Mouse (Mus musculus) midbrain, postnatal 0 days (tissue): ENCODE results near the gene Fbxo9. TPM values are rescaled to one million over a fixed set of nuclear protein-coding genes. Genes with fewer than 3 reads are reported as not detected.
A peak's percentile ranks its signal among the peaks of the same experiment; 100 is the strongest.

Experiments used
- ATAC-seq: fragments of 200-750 bp; cut with Nextera tagmentation; 2 replicates; pipeline ENCODE4 v1.8.0; 2017; ENCODE audit warnings: moderate number of reproducible peaks, mild to moderate bottlenecking, moderate TSS enrichment, moderate library complexity; ENCODE audit not compliant: low FRiP score
- DNase-seq: peaks from one replicate; pipeline ENCODE4 v3.0.0-alpha.2; 2015; ENCODE audit warnings: low spot score
- H3K27ac ChIP-seq: fragments of 300-500 bp; sonication (generic); 2 replicates; pipeline ENCODE4 v1.5.1; 2014; ENCODE audit warnings: low read depth, mild to moderate bottlenecking, low read length, mixed read lengths
- H3K27me3 ChIP-seq: fragments of 300-500 bp; sonication (generic); 2 replicates; pipeline ENCODE4 v1.6.1; 2014; ENCODE audit warnings: low read length, control low read depth, mixed read lengths; ENCODE audit not compliant: insufficient read depth
- H3K36me3 ChIP-seq: fragments of 300-500 bp; sonication (generic); 2 replicates; pipeline ENCODE4 v1.6.1; 2014; ENCODE audit warnings: low read length, control low read depth, mixed read lengths; ENCODE audit not compliant: insufficient read depth
- H3K4me1 ChIP-seq: fragments of 300-500 bp; sonication (generic); 2 replicates; pipeline ENCODE4 v1.6.1; 2014; ENCODE audit warnings: mild to moderate bottlenecking, control low read depth, antibody characterized with exemption, low read length, mixed read lengths; ENCODE audit not compliant: insufficient read depth
- H3K4me2 ChIP-seq: fragments of 300-500 bp; sonication (generic); 2 replicates; pipeline ENCODE4 v1.6.1; 2014; ENCODE audit warnings: low read depth, mild to moderate bottlenecking, low read length, mixed read lengths; ENCODE audit not compliant: poor library complexity, severe bottlenecking
- H3K4me3 ChIP-seq: fragments of 300-500 bp; sonication (generic); 2 replicates; pipeline ENCODE4 v1.5.1; 2014; ENCODE audit warnings: low read depth, mild to moderate bottlenecking, low read length, moderate library complexity
- H3K9ac ChIP-seq: fragments of 300-500 bp; sonication (generic); replicated peaks from 2 replicates; pipeline ENCODE4 v1.6.1; 2014; ENCODE audit warnings: mild to moderate bottlenecking, low read length, moderate library complexity, mixed read lengths; ENCODE audit not compliant: poor library complexity, severe bottlenecking
- H3K9me3 ChIP-seq: fragments of 300-500 bp; sonication (generic); 2 replicates; pipeline ENCODE4 v1.6.1; 2016; ENCODE audit warnings: low read length, control low read depth
- CTCF ChIP-seq: IDR thresholded peaks from 2 replicates; pipeline ENCODE4 v1.5.1; 2016; ENCODE audit warnings: antibody characterized with exemption, mild to moderate bottlenecking
- WGBS: fragments of 180-500 bp; shearing (Covaris S2); extraction: QIAGEN DNeasy Blood & Tissue Kit; methylation state at CpG from one replicate; pipeline ENCODE4 v1.1.7; 2014; 5-methylcytosine and 5-hydroxymethylcytosine counted together
- polyA plus RNA-seq: library from polyadenylated mRNA; unstranded; fragments of >200 nt; fragmentation: Nextera tagmentation; extraction: Ambion mirVana; gene quantifications from 2 replicates; pipeline ENCODE4 v1.2.1, GENCODE M21; 2015
- total RNA-seq: library from RNA; depleted of rRNA; stranded (reverse); fragments of >200 nt; gene quantifications from 2 replicates; pipeline ENCODE4 v1.2.3, GENCODE M21; 2014

Fbxo9 gene
- total and polyA plus RNA-seq, 2 experiments from 2014 or later, result 84.8 to 115 TPM

- Histone ChIP-seq H3K4me1 (no peaks in the 10 kb centered on the region), H3K27me3 (no peaks in the 10 kb centered on the region), H3K9me3 (no peaks in the 10 kb centered on the region), H3K27ac (no peak overlapping the region), H3K4me2 (no peak overlapping the region), H3K4me3 (no peak overlapping the region), H3K9ac (no peak overlapping the region), H3K36me3 (peaks cover 39% of the 10 kb centered on the region)
- peak; percentile 41; the same call in 1 of the 2 replicates for TF ChIP-seq CTCF
- 97% methylated on average over 6 of the region's 6 CpGs for WGBS
- ATAC-seq (no peak), DNase-seq (no peak)
Observed at GRCm38 (mm10) chr9:78096376-78096775, 12.5 kb downstream of the Fbxo9 start.

- DNase-seq (no peak), ATAC-seq (no peak)
- WGBS, result 95% methylated on average over 12 of the region's 12 CpGs
- Histone ChIP-seq H3K27ac (no peak overlapping the region), H3K36me3 (peaks cover 33% of the 10 kb centered on the region), H3K27me3 (no peaks in the 10 kb centered on the region), H3K9me3 (no peaks in the 10 kb centered on the region), H3K4me2 (no peak overlapping the region), H3K9ac (no peak overlapping the region), H3K4me3 (no peak overlapping the region), H3K4me1 (no peaks in the 10 kb centered on the region)
- TF ChIP-seq CTCF, result no peak
Observed at GRCm38 (mm10) chr9:78095686-78096085, 13.2 kb downstream of the Fbxo9 start.

- H3K36me3 ChIP-seq, result peaks cover 38% of the 10 kb centered on the region
- DNase-seq, result no peak
- 98% methylated on average over 3 of the region's 3 CpGs for WGBS
- H3K4me2 ChIP-seq, result no peak overlapping the region
- no peak for TF ChIP-seq CTCF
- H3K9ac ChIP-seq, result no peak overlapping the region
- H3K4me1 ChIP-seq, result no peaks in the 10 kb centered on the region
- no peaks in the 10 kb centered on the region for H3K27me3 ChIP-seq
- H3K9me3 ChIP-seq, result no peaks in the 10 kb centered on the region
- H3K27ac ChIP-seq, result no peak overlapping the region
- ATAC-seq, result no peak
- no peak overlapping the region for H3K4me3 ChIP-seq
Observed at GRCm38 (mm10) chr9:78090596-78090995, 18.3 kb downstream of the Fbxo9 start.

GRCm38 (mm10) chr9:78089906-78090305 is 19.0 kb downstream of the Fbxo9 start:
- Histone ChIP-seq H3K9ac (no peak overlapping the region), H3K9me3 (no peaks in the 10 kb centered on the region), H3K27ac (no peak overlapping the region), H3K36me3 (peaks cover 39% of the 10 kb centered on the region), H3K4me2 (no peak overlapping the region), H3K4me1 (no peaks in the 10 kb centered on the region), H3K4me3 (no peak overlapping the region), H3K27me3 (no peaks in the 10 kb centered on the region)
- ATAC-seq (no peak), DNase-seq (no peak)
- TF ChIP-seq CTCF, result no peak
- WGBS, result 55% methylated on average over 1 of the region's 1 CpGs

- DNase-seq, result no peak
- Histone ChIP-seq H3K9ac (no peak overlapping the region), H3K9me3 (no peaks in the 10 kb centered on the region), H3K27ac (no peak overlapping the region), H3K4me2 (no peak overlapping the region), H3K27me3 (no peaks in the 10 kb centered on the region), H3K4me3 (no peak overlapping the region), H3K36me3 (peaks cover 42% of the 10 kb centered on the region), H3K4me1 (no peaks in the 10 kb centered on the region)
- no peak for ATAC-seq
- TF ChIP-seq CTCF, result no peak
- WGBS, result 78% methylated on average over 7 of the region's 7 CpGs
Observed at GRCm38 (mm10) chr9:78088971-78089370, 19.9 kb downstream of the Fbxo9 start.

GRCm38 (mm10) chr9:78088521-78088920 is 20.3 kb downstream of the Fbxo9 start:
- Histone ChIP-seq H3K4me1 (no peaks in the 10 kb centered on the region), H3K27me3 (no peaks in the 10 kb centered on the region), H3K9me3 (no peaks in the 10 kb centered on the region), H3K4me2 (no peak overlapping the region), H3K36me3 (peaks cover 46% of the 10 kb centered on the region), H3K4me3 (no peak overlapping the region), H3K27ac (no peak overlapping the region), H3K9ac (no peak overlapping the region)
- 67% methylated on average over 4 of the region's 4 CpGs for WGBS
- TF ChIP-seq CTCF, result no peak
- peak; percentile 50; the same call in 1 of the 2 replicates for ATAC-seq
- peak; percentile 6 for DNase-seq
